Mouse (Mus musculus): ENCODE measurements around the gene Abca4. TPM values are rescaled to one million over a fixed set of nuclear protein-coding genes. Genes with fewer than 3 reads are reported as not detected.
"Not testable (repeated sequence)": the region's sequence is repeated elsewhere in the genome, so short reads cannot be mapped to it uniquely, and the experiment has no call there.

Gene Abca4
- polyA plus RNA-seq, 1 experiment from 2014 or later = 0.66 TPM

DNA sequence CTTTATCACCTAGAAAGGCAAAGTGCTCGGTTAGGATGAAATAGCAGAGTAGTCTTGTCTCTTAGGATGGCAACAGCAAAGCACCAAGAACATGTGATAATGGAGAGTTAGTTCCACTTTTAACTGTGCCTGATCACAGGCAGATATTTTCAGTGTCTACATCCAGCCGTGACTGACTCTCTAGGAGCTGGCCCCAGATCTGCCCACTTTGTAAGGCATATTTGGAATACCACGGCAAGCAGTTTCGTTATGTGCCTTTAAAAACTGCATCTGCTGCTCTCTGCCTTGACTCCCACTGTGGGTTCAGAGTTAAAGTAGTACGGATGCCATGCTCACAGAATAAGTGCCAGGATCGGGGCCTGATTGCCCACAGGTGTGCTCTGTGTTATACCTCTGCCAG is 182.7 kb downstream of the Abca4 start:
- H3K9ac ChIP-seq (replicated peaks; ENCODE audit: low read depth, low read length); H3K4me3 ChIP-seq (ENCODE audit: low read depth, low read length); H3K4me2 ChIP-seq (ENCODE audit: low read depth, low read length); H3K9me3 ChIP-seq (ENCODE audit: control insufficient read depth, low read length); H3K27me3 ChIP-seq (ENCODE audit: control insufficient read depth, insufficient read depth, low read length); H3K27ac ChIP-seq (ENCODE audit: low read depth, low read length); ATAC-seq (ENCODE audit: low read depth); H3K36me3 ChIP-seq (ENCODE audit: control insufficient read depth, insufficient read depth, low read length); H3K4me1 ChIP-seq (ENCODE audit: control insufficient read depth, insufficient read depth, low read length): not testable (repeated sequence)
- 87% methylated on average over 6 of the region's 6 CpGs for WGBS

Other genes with a start within 250 kb of the Abca4 start
- gene Abcd3, start 229.1 kb upstream of the Abca4 start, polyA plus RNA-seq (2014; fragmentation: Nextera tagmentation; extraction: Ambion mirVana) = 87.4 and 88.0 TPM in 2 replicates
- gene Arhgap29, start 91.9 kb upstream of the Abca4 start, polyA plus RNA-seq (2014; fragmentation: Nextera tagmentation; extraction: Ambion mirVana) = 11.3 and 38.5 TPM in 2 replicates
- gene Gclm, start 201.1 kb downstream of the Abca4 start, polyA plus RNA-seq (2014; fragmentation: Nextera tagmentation; extraction: Ambion mirVana) = 48.1 and 55.5 TPM in 2 replicates
- gene Dnttip2, start 229.9 kb downstream of the Abca4 start, polyA plus RNA-seq (2014; fragmentation: Nextera tagmentation; extraction: Ambion mirVana) = 48.2 and 54.3 TPM in 2 replicates
- gene Bcar3, start 249.7 kb downstream of the Abca4 start, polyA plus RNA-seq (2014; fragmentation: Nextera tagmentation; extraction: Ambion mirVana) = 4.4 and 6.3 TPM in 2 replicates

All from neural tube, embryonic 14.5 days (tissue).